16 mouse cellular contexts compared by ENCODE assay signal in genomic region chr11:99124635-99125029, GRCm38 (mm10). TPM values are rescaled to one million over a fixed set of nuclear protein-coding genes. Genes with fewer than 3 reads are reported as not detected.
DNase-seq lines count a peak whose midpoint lies in the region; ATAC-seq and TF ChIP-seq lines count a peak whose summit lies in the region.
"Had no signal": no experiment of that assay in that cellular context is flagged by ENCODE, and none has a peak within 500 bp of the region (broad histone marks: within the 10 kb centered on the region; RNA-seq: fewer than 3 reads in every experiment).

No protein-coding gene starts in this region.

- H3K4me2 ChIP-seq in kidney, postnatal 0 days (ENCODE audit: low read length), result no peak overlapping the region
- no peak overlapping the region; the same call in 1 of the 2 replicates for H3K4me2 ChIP-seq in limb, embryonic 11.5 days (ENCODE audit: low read depth, severe bottlenecking)
- H3K4me2 ChIP-seq: heart, embryonic 12.5 days had no signal

- no peaks in the 10 kb centered on the region for H3K27me3 ChIP-seq in kidney, postnatal 0 days (ENCODE audit: insufficient read depth, low read length)
- no peaks in the 10 kb centered on the region for H3K27me3 ChIP-seq in limb, embryonic 11.5 days (ENCODE audit: control insufficient read depth, insufficient read depth, low read length)
- H3K27me3 ChIP-seq: heart, embryonic 12.5 days had no signal

- no peak for TF ChIP-seq CTCF in gastrocnemius, adult 2 months (IDR thresholded peaks at IDR 0.05)
- TF ChIP-seq CTCF in kidney, postnatal 0 days (IDR thresholded peaks at IDR 0.05; ENCODE audit: low read depth), result no peak

- 39% methylated on average over 10 of the region's 10 CpGs for WGBS in kidney, postnatal 0 days
- 26% methylated on average over 10 of the region's 10 CpGs for WGBS in limb, embryonic 11.5 days

- no peaks in the 10 kb centered on the region for H3K9me3 ChIP-seq in kidney, postnatal 0 days (replicated peaks; ENCODE audit: low read length)
- no peaks in the 10 kb centered on the region for H3K9me3 ChIP-seq in limb, embryonic 11.5 days (ENCODE audit: control insufficient read depth, low read length)
- H3K9me3 ChIP-seq: G1E; heart, embryonic 12.5 days had no signal

- no peak for ATAC-seq in kidney, postnatal 0 days (replicated peaks; ENCODE audit: low FRiP score, low read depth)
- ATAC-seq in limb, embryonic 11.5 days (ENCODE audit: insufficient number of reproducible peaks, low FRiP score, low TSS enrichment, low read depth), result no peak
- no peak for ATAC-seq in erythroblast, adult 5-6 weeks (replicated peaks; ENCODE audit: low FRiP score, poor library complexity, severe bottlenecking)
- ATAC-seq: hindbrain, embryonic 16.5 days; midbrain, embryonic 16.5 days had no signal

- H3K4me1 ChIP-seq in kidney, postnatal 0 days (replicated peaks; ENCODE audit: insufficient read depth, low read length), result peaks cover 21% of the 10 kb centered on the region
- peaks cover 36% of the 10 kb centered on the region for H3K4me1 ChIP-seq in limb, embryonic 11.5 days (ENCODE audit: control insufficient read depth, insufficient read depth, low read length)

- H3K4me3 ChIP-seq in gastrocnemius, adult 2 months, result no peak overlapping the region
- no peak overlapping the region for H3K4me3 ChIP-seq in kidney, postnatal 0 days (replicated peaks; ENCODE audit: low read depth, low read length)
- H3K4me3 ChIP-seq in limb, embryonic 11.5 days (ENCODE audit: low read depth, low read length), result no peak overlapping the region
- H3K4me3 ChIP-seq: erythroblast, embryonic 14.5 days; heart, embryonic 12.5 days had no signal

- 0 out of 2 replicates have a peak overlapping the region, but pooled peaks have one; percentile 1 for H3K9ac ChIP-seq in kidney, postnatal 0 days (ENCODE audit: low read depth, low read length)
- peak overlapping the region; percentile 32; the same call in 1 of the 2 replicates for H3K9ac ChIP-seq in limb, embryonic 11.5 days (ENCODE audit: low read length)
- H3K9ac ChIP-seq: heart, embryonic 12.5 days had no signal

- intact Hi-C loops in gastrocnemius, adult 2 months (cut with DNase I), result loop anchor here (1.0 to 10.0 kb wide), 2 partner anchors 84 to 200 kb away; partner anchors contain the start of gene Rara

- no peaks in the 10 kb centered on the region for H3K36me3 ChIP-seq in kidney, postnatal 0 days (ENCODE audit: insufficient read depth, low read length)
- no peaks in the 10 kb centered on the region for H3K36me3 ChIP-seq in limb, embryonic 11.5 days (ENCODE audit: control insufficient read depth, insufficient read depth, low read length)
- H3K36me3 ChIP-seq: G1E; heart, embryonic 12.5 days had no signal

- no peak for DNase-seq in gastrocnemius, adult 2 months
- no peak for DNase-seq in gastrocnemius, postnatal 25 days
- DNase-seq in kidney, postnatal 0 days (ENCODE audit: low spot score), result no peak
- no peak for DNase-seq in kidney, postnatal 14 days
- DNase-seq in adipocyte (ENCODE audit: low spot score), result peak; percentile 58
- no peak for DNase-seq in limb, embryonic 11.5 days (ENCODE audit: low spot score)
- DNase-seq in embryo, embryonic 9.5 days (ENCODE audit: extremely low spot score), result no peak

- H3K27ac ChIP-seq in gastrocnemius, adult 2 months, result peak overlapping the region; percentile 31; the same call in 1 of the 2 replicates
- no peak overlapping the region for H3K27ac ChIP-seq in kidney, postnatal 0 days
- peak overlapping the region; percentile 71 for H3K27ac ChIP-seq in limb, embryonic 11.5 days (replicated peaks; ENCODE audit: low read depth, low read length)
- H3K27ac ChIP-seq: stomach, postnatal 0 days had no signal

RNA-seq across cellular contexts. Expression of gene Ccr7, which starts 30.2 kb away (rescaled TPM):
- total RNA-seq in gastrocnemius, adult 2 months (2021), result not detected
- total RNA-seq in gastrocnemius, postnatal 25 days (2021), result not detected
- polyA plus RNA-seq in kidney, postnatal 0 days (2015; fragmentation: Nextera tagmentation; extraction: Ambion mirVana), result 0.08 and 0.19 TPM in 2 replicates
- 1.0 and 1.3 TPM in 2 replicates for polyA plus RNA-seq in limb, embryonic 11.5 days (2014; fragmentation: Nextera tagmentation; extraction: Ambion mirVana)
- 1.0 and 2.9 TPM in 2 replicates for total RNA-seq in erythroblast, adult 5-6 weeks (2015; ENCODE audit: low replicate concordance)
- total RNA-seq in erythroblast, adult 5-6 weeks (2017; ENCODE audit: low replicate concordance), result 0.60 and 0.98 TPM in 2 replicates
- total RNA-seq: left cerebral cortex, postnatal 4 days had no signal
- polyA plus RNA-seq: erythroblast, embryonic 14.5 days; G1E; hindbrain, embryonic 16.5 days had no signal

RNA-seq across cellular contexts. Expression of gene Tns4, which starts 35.5 kb away (rescaled TPM):
- under 1 TPM in 1 of 2 experiments, not detected in 1; 0.22 TPM for total RNA-seq in gastrocnemius, adult 2 months (2021)
- under 1 TPM in 1 of 2 experiments, not detected in 1; 0.05 TPM for total RNA-seq in gastrocnemius, postnatal 25 days (2021)
- 0.13 and 0.16 TPM in 2 replicates for polyA plus RNA-seq in kidney, postnatal 0 days (2015; fragmentation: Nextera tagmentation; extraction: Ambion mirVana)
- polyA plus RNA-seq in limb, embryonic 11.5 days (2014; fragmentation: Nextera tagmentation; extraction: Ambion mirVana), result 1.2 and 1.6 TPM in 2 replicates
- total RNA-seq in erythroblast, adult 5-6 weeks (2015; ENCODE audit: low replicate concordance), result 0.77 TPM in 1 of 2 replicates, not detected in the other
- total RNA-seq in erythroblast, adult 5-6 weeks (2017; ENCODE audit: low replicate concordance), result 0.42 TPM in 1 of 2 replicates, not detected in the other
- total RNA-seq: left cerebral cortex, postnatal 4 days had no signal
- polyA plus RNA-seq: activated CD4-positive, CD25-positive, alpha-beta regulatory T cell, adult 4 months; erythroblast, embryonic 14.5 days had no signal
